Mouse (Mus musculus) CD8-positive naive resting alpha-beta T cell, adult 2 months (primary cell): ENCODE results near the gene Lnx2.

Experiments used
- DNase-seq, 2 experiments: peaks; one replicate each; pipeline ENCODE4 v3.0.0; 2022; ENCODE audit warnings: low read depth in 2 of 2, low spot score in 2 of 2

Lnx2 gene

GRCm38 (mm10) chr5:147052309-147052558 is 24.2 kb downstream of the Lnx2 start:
- DNase-seq, result no peak

GRCm38 (mm10) chr5:147051500-147052308 is 24.7 kb downstream of the Lnx2 start:
- DNase-seq, result no peak

- no peak for DNase-seq
Measured at GRCm38 (mm10) chr5:147050816-147051499, 25.4 kb downstream of the Lnx2 start.

GRCm38 (mm10) chr5:147049544-147050209 is 26.7 kb downstream of the Lnx2 start:
- DNase-seq, result no peak

GRCm38 (mm10) chr5:147045929-147046328 is 30.5 kb downstream of the Lnx2 start:
- DNase-seq, result no peak

GRCm38 (mm10) chr5:147045311-147045710 is 31.1 kb downstream of the Lnx2 start:
- DNase-seq, result no peak

- no peak for DNase-seq
Measured at GRCm38 (mm10) chr5:147043240-147043844, 33.0 kb downstream of the Lnx2 start.

- no peak for DNase-seq
Measured at GRCm38 (mm10) chr5:147041965-147042937, 34.1 kb downstream of the Lnx2 start.

GRCm38 (mm10) chr5:147039394-147039793 is 37.0 kb downstream of the Lnx2 start:
- DNase-seq, result no peak

- DNase-seq, result no peak
Measured at GRCm38 (mm10) chr5:147037601-147038000, 38.8 kb downstream of the Lnx2 start.

GRCm38 (mm10) chr5:147036661-147037060 is 39.7 kb downstream of the Lnx2 start:
- no peak for DNase-seq

- DNase-seq, result no peak
Measured at GRCm38 (mm10) chr5:147036028-147036427, 40.4 kb downstream of the Lnx2 start.

- DNase-seq, result no peak
Measured at GRCm38 (mm10) chr5:147035301-147035700, 41.1 kb downstream of the Lnx2 start.

- no peak for DNase-seq
Measured at GRCm38 (mm10) chr5:147034283-147034682, 42.1 kb downstream of the Lnx2 start.

- no peak for DNase-seq
Measured at GRCm38 (mm10) chr5:147033155-147033554, 43.2 kb downstream of the Lnx2 start.

- no peak for DNase-seq
Measured at GRCm38 (mm10) chr5:147031281-147031680, 45.1 kb downstream of the Lnx2 start.

- DNase-seq, result no peak
Measured at GRCm38 (mm10) chr5:147024331-147025034, 51.9 kb downstream of the Lnx2 start.

- DNase-seq, result no peak
Measured at GRCm38 (mm10) chr5:147023245-147023970, 53.0 kb downstream of the Lnx2 start.

GRCm38 (mm10) chr5:147021546-147022265 is 54.7 kb downstream of the Lnx2 start:
- no peak for DNase-seq
